Mouse (Mus musculus): ENCODE data around the gene Gm10840.

The Gm10840 gene

GRCm38 (mm10) chr11:106159216-106159920, 1.3 kb upstream of the Gm10840 start:
- in situ Hi-C loops (cut with MboI; ENCODE audit: unreplicated experiment in 2 of 2) = loop anchor here (10.0 kb wide), 3 partner anchors 75 to 165 kb away; no protein-coding TSS in a partner anchor

- in situ Hi-C loops (cut with MboI; ENCODE audit: unreplicated experiment in 2 of 2) = loop anchor here (10.0 kb wide), 4 partner anchors 75 to 235 kb away; no protein-coding TSS in a partner anchor
Measured at GRCm38 (mm10) chr11:106159921-106160840, 469 bp upstream of the Gm10840 start.

- in situ Hi-C loops (cut with MboI; ENCODE audit: unreplicated experiment in 2 of 2) = loop anchor here in 1 of 2 experiments (10.0 kb wide), 1 partner anchor 233 kb away; no protein-coding TSS in a partner anchor
Measured at GRCm38 (mm10) chr11:106162237-106162636, 1.6 kb downstream of the Gm10840 start.

- in situ Hi-C loops (cut with MboI; ENCODE audit: unreplicated experiment in 2 of 2) = loop anchor here in 1 of 2 experiments (10.0 kb wide), 1 partner anchor 231 kb away; no protein-coding TSS in a partner anchor
Measured at GRCm38 (mm10) chr11:106163546-106163945, 2.9 kb downstream of the Gm10840 start.

GRCm38 (mm10) chr11:106164601-106165180, 4.0 kb downstream of the Gm10840 start:
- in situ Hi-C loops (cut with MboI; ENCODE audit: unreplicated experiment in 2 of 2) = loop anchor here in 1 of 2 experiments (10.0 kb wide), 1 partner anchor 230 kb away; no protein-coding TSS in a partner anchor

GRCm38 (mm10) chr11:106167435-106167834, 6.8 kb downstream of the Gm10840 start:
- in situ Hi-C loops (cut with MboI; ENCODE audit: unreplicated experiment in 2 of 2) = loop anchor here in 1 of 2 experiments (10.0 kb wide), 1 partner anchor 227 kb away; no protein-coding TSS in a partner anchor

GRCm38 (mm10) chr11:106170807-106171206, 10.2 kb downstream of the Gm10840 start:
- in situ Hi-C loops (cut with MboI; ENCODE audit: unreplicated experiment in 2 of 2) = no loop called here

- in situ Hi-C loops (cut with MboI; ENCODE audit: unreplicated experiment in 2 of 2) = no loop called here
Measured at GRCm38 (mm10) chr11:106173228-106173627, 12.6 kb downstream of the Gm10840 start.

- in situ Hi-C loops (cut with MboI; ENCODE audit: unreplicated experiment in 2 of 2) = no loop called here
Measured at GRCm38 (mm10) chr11:106174372-106174771, 13.7 kb downstream of the Gm10840 start.

- in situ Hi-C loops (cut with MboI; ENCODE audit: unreplicated experiment in 2 of 2) = no loop called here
Measured at GRCm38 (mm10) chr11:106175081-106175480, 14.4 kb downstream of the Gm10840 start.

- in situ Hi-C loops (cut with MboI; ENCODE audit: unreplicated experiment in 2 of 2) = no loop called here
Measured at GRCm38 (mm10) chr11:106176372-106176771, 15.7 kb downstream of the Gm10840 start.

GRCm38 (mm10) chr11:106178036-106178782, 17.6 kb downstream of the Gm10840 start:
- in situ Hi-C loops (cut with MboI; ENCODE audit: unreplicated experiment in 2 of 2) = no loop called here

- in situ Hi-C loops (cut with MboI; ENCODE audit: unreplicated experiment in 2 of 2) = no loop called here
Measured at GRCm38 (mm10) chr11:106179711-106180448, 19.2 kb downstream of the Gm10840 start.

- in situ Hi-C loops (cut with MboI; ENCODE audit: unreplicated experiment in 2 of 2) = no loop called here
Measured at GRCm38 (mm10) chr11:106180449-106180801, 19.8 kb downstream of the Gm10840 start.

GRCm38 (mm10) chr11:106187326-106187725, 26.7 kb downstream of the Gm10840 start:
- in situ Hi-C loops (cut with MboI; ENCODE audit: unreplicated experiment in 2 of 2) = no loop called here

- in situ Hi-C loops (cut with MboI; ENCODE audit: unreplicated experiment in 2 of 2) = no loop called here
Measured at GRCm38 (mm10) chr11:106191716-106192115, 31.1 kb downstream of the Gm10840 start.

- in situ Hi-C loops (cut with MboI; ENCODE audit: unreplicated experiment in 2 of 2) = no loop called here
Measured at GRCm38 (mm10) chr11:106192241-106192640, 31.6 kb downstream of the Gm10840 start.

GRCm38 (mm10) chr11:106192657-106193370, 32.2 kb downstream of the Gm10840 start:
- in situ Hi-C loops (cut with MboI; ENCODE audit: unreplicated experiment in 2 of 2) = no loop called here
